Mouse (Mus musculus) cerebellum, adult 2 months (tissue): ENCODE measurements around the gene Nup35.

ENCODE experiments used
- CTCF ChIP-seq: fragments of 200-500 bp; IDR thresholded peaks from 2 replicates; pipeline ENCODE4 v1.5.1; 2011; ENCODE audit warnings: low read depth, mild to moderate bottlenecking, control low read depth, low read length, moderate library complexity, borderline replicate concordance; ENCODE audit not compliant: insufficient read depth
- POLR2A ChIP-seq: fragments of 200-500 bp; IDR thresholded peaks from 2 replicates; pipeline ENCODE4 v1.6.1; 2011; ENCODE audit warnings: low read length, control low read depth, borderline replicate concordance; ENCODE audit not compliant: insufficient read depth

DNA sequence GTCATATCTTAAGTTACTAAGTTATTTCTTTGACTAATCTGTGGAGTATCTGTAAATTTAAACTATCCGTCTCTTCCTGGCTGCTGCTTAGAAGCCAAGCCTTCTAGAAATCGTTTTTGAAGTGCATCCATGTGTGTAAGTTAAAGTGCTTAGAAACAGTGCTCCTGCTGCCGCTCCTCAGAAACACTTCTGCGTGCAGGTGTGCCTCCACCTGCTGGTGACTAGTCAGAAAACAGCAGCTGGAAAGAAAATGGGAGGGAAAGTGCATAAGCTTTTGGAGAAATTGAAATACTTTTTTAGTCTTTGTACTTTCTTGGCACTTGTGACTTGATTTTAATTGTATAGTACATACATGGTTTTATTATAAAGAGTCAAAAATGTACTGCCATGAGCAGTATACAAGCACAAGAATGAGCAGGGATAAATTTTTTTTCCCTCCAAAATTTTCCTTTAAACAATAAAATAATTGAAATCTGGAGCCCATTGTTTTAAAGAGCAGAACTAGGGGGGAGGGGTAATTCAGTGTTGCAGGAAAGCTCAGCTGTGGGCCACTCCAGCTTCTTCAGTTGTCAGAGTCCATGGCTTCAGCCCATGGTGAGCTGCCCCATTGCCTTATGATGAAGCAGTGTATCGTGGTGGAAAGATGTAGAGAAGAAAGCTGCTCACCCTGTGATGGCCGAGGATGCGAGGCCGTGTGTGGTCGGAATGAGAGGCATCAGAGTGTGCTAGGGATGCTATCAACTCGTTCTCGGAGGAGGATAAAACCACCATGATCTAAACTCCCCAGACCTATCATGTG lies 53.0 kb downstream of the Nup35 start:
- TF ChIP-seq POLR2A (no peak), CTCF (no peak)
